Mouse (Mus musculus) lung, adult 2 months (tissue): ENCODE data around the gene Adamts15.

Source experiments
- CTCF ChIP-seq: fragments of 200-500 bp; IDR thresholded peaks from 2 replicates; pipeline ENCODE4 v1.5.1; 2011; ENCODE audit warnings: mild to moderate bottlenecking, low read length, control low read depth; ENCODE audit not compliant: insufficient read depth
- POLR2A ChIP-seq: fragments of 200-500 bp; IDR thresholded peaks from 2 replicates; pipeline ENCODE4 v1.6.1; 2011; ENCODE audit warnings: low read depth, mild to moderate bottlenecking, control low read depth, low read length, borderline replicate concordance; ENCODE audit errors: extremely low read depth

DNA sequence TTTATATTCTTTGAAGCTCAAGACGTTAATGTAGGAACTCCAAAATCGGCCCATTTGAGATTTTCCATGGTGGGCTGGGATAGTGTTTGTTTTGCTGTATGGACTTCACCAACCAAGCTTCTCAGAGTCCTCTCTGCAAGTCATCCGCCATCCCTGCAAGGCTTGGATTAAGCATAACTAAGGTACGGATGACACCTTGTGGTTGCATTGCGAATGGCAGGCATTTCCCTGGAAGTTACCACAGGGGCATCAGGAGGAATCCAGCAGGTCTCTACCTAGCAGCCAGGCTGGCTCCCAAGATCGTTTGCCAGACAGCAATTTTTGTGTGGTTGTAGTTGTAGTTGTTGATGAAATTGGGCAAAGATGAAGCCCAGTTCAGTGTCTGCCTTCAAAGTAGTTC is 18.1 kb upstream of the Adamts15 start:
- TF ChIP-seq CTCF (peak; percentile 86), POLR2A (no peak)
